Mouse (Mus musculus) testis, adult 2 months (tissue): ENCODE measurements at regions not wholly inside any gene's neighbourhood (a gene's known extent, or its start where the extent isn't known, plus 50 kb on each side); places are given as distances from the start of the nearest gene placed in this dataset.

Experiments
- H3K27ac ChIP-seq: fragments of 200-500 bp; 2 replicates; pipeline ENCODE4 v1.5.1; 2012; ENCODE audit warnings: low read depth, low read length; ENCODE audit not compliant: control insufficient read depth, insufficient read depth
- H3K27me3 ChIP-seq: fragments of 200-500 bp; 2 replicates; pipeline ENCODE4 v1.6.1; 2012; ENCODE audit warnings: mild to moderate bottlenecking, low read length, moderate library complexity; ENCODE audit not compliant: control insufficient read depth, insufficient read depth
- H3K36me3 ChIP-seq: fragments of 200-500 bp; 2 replicates; pipeline ENCODE4 v1.6.1; 2012; ENCODE audit warnings: mild to moderate bottlenecking, low read length; ENCODE audit not compliant: control insufficient read depth, insufficient read depth
- H3K4me1 ChIP-seq: fragments of 200-500 bp; 2 replicates; pipeline ENCODE4 v1.6.1; 2012; ENCODE audit warnings: low read length; ENCODE audit not compliant: control insufficient read depth, insufficient read depth
- H3K4me3 ChIP-seq: fragments of 200-500 bp; 2 replicates; pipeline ENCODE4 v1.5.1; 2012; ENCODE audit warnings: low read depth, mild to moderate bottlenecking, low read length, moderate library complexity, mixed read lengths; ENCODE audit not compliant: control insufficient read depth
- CTCF ChIP-seq: fragments of 200-500 bp; IDR thresholded peaks from 2 replicates; pipeline ENCODE4 v1.5.1; 2012; ENCODE audit warnings: low read depth, mild to moderate bottlenecking, inconsistent platforms, low read length, moderate library complexity; ENCODE audit not compliant: control insufficient read depth, insufficient read depth, insufficient replicate concordance
- POLR2A ChIP-seq: fragments of 200-500 bp; IDR thresholded peaks from 2 replicates; pipeline ENCODE4 v1.6.1; 2012; ENCODE audit warnings: low read depth, mild to moderate bottlenecking, inconsistent platforms, low read length, moderate library complexity; ENCODE audit not compliant: control insufficient read depth

GRCm38 (mm10) chr5:118373581-118373981 is 128.6 kb downstream of the 2410131K14Rik start:
- Histone ChIP-seq H3K36me3 (no peaks in the 10 kb centered on the region), H3K4me1 (no peaks in the 10 kb centered on the region; the same call in 1 of the 2 replicates), H3K4me3 (no peak overlapping the region), H3K27me3 (no peaks in the 10 kb centered on the region), H3K27ac (no peak overlapping the region)
- TF ChIP-seq CTCF (no peak), POLR2A (no peak)

DNA sequence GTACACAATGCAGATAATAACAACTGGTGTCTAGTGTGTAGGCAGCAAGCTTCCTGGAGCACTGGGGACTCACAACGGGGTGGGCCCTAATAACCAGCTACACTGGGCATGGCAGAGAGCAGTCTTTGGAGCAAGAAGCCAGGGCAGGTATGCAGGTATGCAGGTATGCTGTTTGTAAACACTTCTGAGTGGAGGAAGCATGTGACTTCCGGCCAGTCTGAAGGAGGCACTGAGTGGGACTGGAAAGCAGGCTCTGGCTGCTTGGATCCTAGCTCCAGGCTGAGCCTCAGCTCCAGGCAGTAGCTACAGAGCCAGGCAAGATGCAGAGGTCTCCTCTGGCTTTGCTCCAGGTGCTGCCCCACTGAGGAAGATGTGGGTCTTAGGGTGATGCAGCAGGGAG is 129.9 kb downstream of the 2410131K14Rik start:
- H3K4me1 ChIP-seq: no peaks in the 10 kb centered on the region; the same call in 1 of the 2 replicates
- no peak overlapping the region for H3K27ac ChIP-seq
- H3K27me3 ChIP-seq: no peaks in the 10 kb centered on the region

GRCm38 (mm10) chr5:118375916-118376315 is 130.9 kb downstream of the 2410131K14Rik start:
- peaks cover 8% of the 10 kb centered on the region for H3K4me1 ChIP-seq
- H3K4me3 ChIP-seq: no peak overlapping the region
- no peak overlapping the region for H3K27ac ChIP-seq
- no peaks in the 10 kb centered on the region for H3K27me3 ChIP-seq
- TF ChIP-seq POLR2A (no peak), CTCF (no peak)
- no peaks in the 10 kb centered on the region for H3K36me3 ChIP-seq

More for the DNA sequence above, 129.9 kb downstream of the 2410131K14Rik start:
- Histone ChIP-seq H3K36me3 (no peaks in the 10 kb centered on the region), H3K4me3 (no peak overlapping the region)
- TF ChIP-seq POLR2A (no peak), CTCF (no peak)

- TF ChIP-seq POLR2A: no peak
- no peak for TF ChIP-seq CTCF
- H3K27me3 ChIP-seq: no peaks in the 10 kb centered on the region
- no peak overlapping the region for H3K27ac ChIP-seq
- H3K36me3 ChIP-seq: no peaks in the 10 kb centered on the region
- H3K4me3 ChIP-seq: no peak overlapping the region
- H3K4me1 ChIP-seq: peaks cover 8% of the 10 kb centered on the region
Observed at GRCm38 (mm10) chr5:118376478-118376877, 131.5 kb downstream of the 2410131K14Rik start.

GRCm38 (mm10) chr5:118377402-118377848 is 132.4 kb downstream of the 2410131K14Rik start:
- peaks cover 8% of the 10 kb centered on the region for H3K4me1 ChIP-seq
- H3K36me3 ChIP-seq: no peaks in the 10 kb centered on the region
- TF ChIP-seq POLR2A (no peak), CTCF (no peak)
- H3K27ac ChIP-seq: no peak overlapping the region
- no peaks in the 10 kb centered on the region for H3K27me3 ChIP-seq
- no peak overlapping the region for H3K4me3 ChIP-seq

DNA sequence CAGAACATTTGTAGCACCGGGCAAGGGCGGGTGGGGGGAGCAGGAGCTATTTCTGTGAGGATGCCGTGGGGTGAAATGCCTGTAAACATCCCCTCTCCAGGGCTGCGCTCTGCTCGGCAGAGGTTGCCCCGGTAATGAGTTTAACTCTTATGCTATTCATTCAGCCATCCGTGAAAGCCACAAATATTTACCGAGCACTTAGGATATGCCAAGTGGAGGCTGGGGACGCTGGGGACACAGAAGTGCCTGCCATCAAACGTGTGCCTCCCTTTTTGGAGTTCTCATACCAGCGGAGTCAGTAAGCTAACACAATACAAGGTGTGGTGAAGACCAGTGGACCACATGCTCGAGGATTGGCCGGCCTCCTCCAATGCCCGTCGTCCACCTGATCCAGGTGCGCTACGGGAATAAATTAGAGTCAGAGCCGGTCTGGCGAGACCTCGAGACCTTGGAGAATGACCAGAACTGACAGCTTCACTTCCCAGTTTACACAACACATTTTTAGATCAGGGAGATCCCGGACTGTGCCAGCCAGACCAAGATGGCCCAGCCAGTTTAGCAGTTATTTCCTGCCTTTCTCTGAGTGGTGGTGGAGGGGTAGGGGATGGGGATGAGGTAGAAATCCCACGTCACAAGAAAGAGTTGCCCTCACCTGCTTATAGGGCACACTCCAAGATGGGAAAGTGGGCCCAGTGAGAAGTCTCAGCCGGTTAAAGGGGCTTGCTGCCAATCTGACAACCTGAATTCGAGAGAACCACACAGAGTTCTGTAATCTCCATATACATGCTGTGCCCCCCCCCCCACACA is 134.4 kb downstream of the 2410131K14Rik start:
- Histone ChIP-seq H3K4me3 (no peak overlapping the region), H3K27me3 (no peaks in the 10 kb centered on the region), H3K27ac (no peak overlapping the region)

GRCm38 (mm10) chr5:118380052-118380421 is 135.0 kb downstream of the 2410131K14Rik start:
- no peaks in the 10 kb centered on the region for H3K27me3 ChIP-seq
- TF ChIP-seq CTCF: no peak
- no peak for TF ChIP-seq POLR2A
- no peaks in the 10 kb centered on the region for H3K36me3 ChIP-seq
- peaks cover 8% of the 10 kb centered on the region for H3K4me1 ChIP-seq
- no peak overlapping the region for H3K4me3 ChIP-seq
- H3K27ac ChIP-seq: no peak overlapping the region

More for the DNA sequence above, 134.4 kb downstream of the 2410131K14Rik start:
- H3K4me1 ChIP-seq: peaks cover 8% of the 10 kb centered on the region
- TF ChIP-seq CTCF: no peak
- no peak for TF ChIP-seq POLR2A
- no peaks in the 10 kb centered on the region for H3K36me3 ChIP-seq
